Mouse (Mus musculus): Measurements from ENCODE around the gene Slamf8.

GRCm38 (mm10) chr1:172611304-172611703, 20.9 kb upstream of the Slamf8 start:
- no peak for TF ChIP-seq CTCF (IDR thresholded peaks at IDR 0.05; ENCODE audit: borderline replicate concordance, extremely low read depth, insufficient read depth, insufficient read length)
- no peak for TF ChIP-seq POLR2A (IDR thresholded peaks at IDR 0.05; ENCODE audit: borderline replicate concordance, extremely low read depth, insufficient read depth, insufficient read length, poor library complexity, severe bottlenecking)

All from brain, embryonic 14.5 days (tissue).